Mouse (Mus musculus) spleen, adult 18-20 months (tissue): ENCODE measurements around the gene Snx29.
"Not testable (repeated sequence)": the region's sequence is repeated elsewhere in the genome, so short reads cannot be mapped to it uniquely, and the experiment has no call there.

Experiments
- DNase-seq, 2 experiments: peaks; one replicate each; pipeline ENCODE4 v3.0.0; 2022; ENCODE audit warnings: mixed read lengths in 2 of 2

The Snx29 gene

DNA sequence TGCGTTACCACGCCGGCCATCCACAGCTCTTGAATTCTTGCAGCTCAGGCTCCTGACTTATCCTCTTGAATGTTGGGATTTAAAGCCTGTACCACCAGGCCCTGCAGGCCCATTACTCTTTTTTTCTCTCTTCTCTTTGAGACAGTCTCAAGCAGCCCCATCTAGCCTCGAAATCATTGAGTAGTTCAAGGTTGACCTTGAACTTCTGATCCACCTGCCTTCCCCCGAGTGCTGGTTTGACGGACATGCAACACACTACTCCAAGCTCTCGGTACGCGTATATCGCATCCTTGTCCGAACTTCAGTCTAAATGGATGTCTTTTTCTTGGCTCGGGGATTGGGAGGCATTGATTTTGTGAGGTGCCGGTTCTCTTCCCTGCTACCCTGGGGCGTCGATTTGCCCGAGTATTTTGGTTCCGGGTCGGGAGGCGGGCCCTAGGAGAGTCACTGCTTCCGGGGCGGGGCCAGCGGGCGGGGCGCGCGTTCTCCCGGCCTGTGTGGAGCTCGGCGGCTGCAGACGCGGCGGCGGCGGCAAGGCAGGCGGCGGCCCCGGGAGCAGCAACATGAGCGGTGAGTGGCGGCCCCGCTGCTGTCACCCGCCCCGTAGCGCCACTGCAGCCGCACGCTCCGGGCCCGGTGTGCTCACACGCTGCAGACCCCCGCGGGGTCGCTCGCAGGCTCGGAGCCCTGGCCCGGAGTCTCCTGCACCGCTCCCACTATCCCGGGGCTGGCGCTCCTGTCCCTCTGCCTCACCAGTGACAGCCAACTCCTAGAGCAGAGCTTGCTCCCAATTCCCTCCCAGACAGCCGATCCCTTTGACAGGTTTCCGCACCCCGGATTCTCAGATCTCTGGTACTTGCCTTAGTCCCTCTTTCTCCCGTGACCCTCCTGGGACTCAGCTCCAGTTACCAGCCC lies at the start of gene Snx29:
TSS of gene Snx29 (plus strand) at position 500 of the 915 bp plus-strand sequence.
- peak; percentile 92 to 99 for DNase-seq

DNA sequence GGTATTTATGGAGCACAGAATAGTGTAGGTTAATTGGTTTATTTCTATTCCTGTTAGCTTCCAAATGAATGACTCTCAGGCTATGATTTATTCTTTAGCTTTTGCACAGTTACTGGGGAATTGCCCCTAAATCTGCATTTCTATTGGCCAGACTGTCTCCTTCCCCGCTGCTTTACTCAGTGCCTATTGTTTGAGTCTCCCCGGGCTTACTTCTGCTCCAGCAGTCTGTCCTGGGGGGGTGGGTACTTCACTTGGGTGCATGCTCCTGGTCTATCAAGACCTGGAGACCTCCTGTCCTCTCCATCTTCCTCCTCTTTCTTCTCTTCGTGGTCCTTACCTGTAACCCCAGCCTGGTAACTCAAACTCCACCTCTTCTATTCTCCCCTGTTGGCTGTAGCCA lies 45.8 kb upstream of the Snx29 start:
- DNase-seq, result no peak

DNA sequence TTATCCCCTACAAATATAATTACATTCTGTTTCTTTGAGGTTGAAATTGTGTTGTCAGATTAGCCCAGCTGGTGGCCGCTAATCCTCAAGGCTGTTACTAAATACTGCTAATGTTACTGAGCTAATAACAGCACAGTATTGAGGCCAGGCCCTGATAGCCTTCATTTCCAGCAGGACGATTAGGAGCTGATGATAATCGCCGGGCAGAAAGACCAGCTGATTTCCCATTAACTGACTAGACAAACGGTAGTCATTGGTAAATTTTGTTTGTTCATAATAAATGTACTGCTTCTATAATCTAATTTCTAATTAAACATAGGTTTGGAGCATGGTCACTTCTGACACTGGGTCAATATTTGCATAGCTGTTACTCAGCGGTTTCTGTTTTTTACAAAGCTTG lies 43.9 kb upstream of the Snx29 start:
- no peak for DNase-seq

DNA sequence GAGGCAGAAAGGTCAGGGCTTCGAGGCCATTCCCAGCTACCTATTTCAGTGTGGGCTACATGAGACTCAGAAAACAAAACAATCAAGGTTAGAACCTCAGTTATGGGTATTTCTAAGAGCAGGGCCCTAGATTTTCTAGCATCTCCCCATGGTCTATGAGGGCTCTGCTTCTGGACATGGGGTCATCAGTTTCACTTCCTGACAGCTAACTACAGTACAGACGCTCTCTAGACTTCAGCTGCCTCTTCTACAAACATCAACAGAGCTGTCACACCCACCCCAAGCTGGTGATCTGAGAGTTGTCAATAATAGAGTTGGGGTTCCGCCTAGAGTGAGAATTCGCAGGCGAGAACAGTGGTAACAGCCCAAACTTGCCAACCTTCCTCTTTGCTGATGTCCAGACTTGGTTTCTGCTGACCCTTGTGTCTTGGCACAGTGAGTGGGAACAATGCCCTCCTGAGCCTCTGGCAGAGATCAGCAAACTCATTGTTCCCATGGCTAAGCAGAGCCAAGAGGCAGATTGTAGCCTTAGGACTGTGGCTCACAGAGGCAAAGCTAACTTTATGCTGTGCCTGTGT lies 40.0 kb upstream of the Snx29 start:
- DNase-seq, result peak in 1 of 2 experiments; percentile 6

DNA sequence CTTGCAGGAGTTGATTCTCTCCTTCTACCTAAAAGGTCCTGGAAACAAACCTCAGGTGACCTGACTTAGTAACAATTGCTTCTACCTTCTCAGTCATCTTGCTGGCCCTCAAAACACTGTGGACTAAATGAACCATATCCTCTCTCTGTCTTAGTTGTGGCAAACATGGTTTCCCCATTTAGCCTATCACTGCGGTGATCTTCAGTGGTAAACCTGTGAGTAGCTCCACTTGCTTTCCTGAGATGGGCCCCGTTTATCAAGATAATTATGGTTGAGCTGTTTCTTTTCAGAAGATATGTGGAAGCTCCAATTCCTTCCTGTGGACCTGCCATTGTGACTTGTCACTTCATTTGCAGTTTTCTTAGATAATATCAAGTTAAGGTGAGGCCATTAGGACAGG lies 37.8 kb upstream of the Snx29 start:
- no peak for DNase-seq

DNA sequence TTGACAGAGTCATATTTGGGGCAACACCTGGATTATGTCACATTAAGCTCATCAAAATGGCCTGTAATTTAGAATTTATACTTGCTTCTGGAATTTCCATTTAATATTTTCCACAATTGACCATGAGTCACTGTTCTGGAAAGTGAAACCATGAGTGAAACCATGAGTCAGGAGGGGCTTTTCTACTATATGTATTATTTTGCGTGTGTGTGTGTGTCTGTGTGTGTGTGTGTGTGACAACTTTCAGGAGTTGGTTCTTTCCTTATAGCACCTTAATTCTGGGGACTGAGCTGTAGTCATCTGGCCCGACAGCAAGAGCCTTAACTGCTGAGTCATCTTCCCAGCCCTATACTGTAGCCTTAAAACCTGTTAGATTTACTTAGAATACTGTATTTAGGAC lies 36.8 kb upstream of the Snx29 start:
- no peak for DNase-seq

DNA sequence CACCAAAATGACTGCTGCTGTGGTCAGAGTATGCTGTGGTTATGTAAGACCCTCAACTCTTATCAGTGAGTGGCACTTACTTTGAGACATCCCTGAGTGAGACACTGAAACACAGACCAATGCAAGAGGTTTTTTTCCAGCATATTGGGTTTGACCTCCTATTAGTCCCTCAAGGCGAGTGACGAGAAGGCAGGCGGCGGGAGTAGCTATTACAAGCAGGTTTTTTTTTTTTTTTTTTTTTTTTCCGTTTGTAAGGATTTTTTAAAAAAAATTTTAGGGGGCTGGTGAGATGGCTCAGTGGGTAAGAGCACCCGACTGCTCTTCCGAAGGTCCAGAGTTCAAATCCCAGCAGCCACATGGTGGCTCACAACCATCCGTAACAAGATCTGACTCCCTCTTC lies 33.8 kb upstream of the Snx29 start:
- not testable (repeated sequence) for DNase-seq

DNA sequence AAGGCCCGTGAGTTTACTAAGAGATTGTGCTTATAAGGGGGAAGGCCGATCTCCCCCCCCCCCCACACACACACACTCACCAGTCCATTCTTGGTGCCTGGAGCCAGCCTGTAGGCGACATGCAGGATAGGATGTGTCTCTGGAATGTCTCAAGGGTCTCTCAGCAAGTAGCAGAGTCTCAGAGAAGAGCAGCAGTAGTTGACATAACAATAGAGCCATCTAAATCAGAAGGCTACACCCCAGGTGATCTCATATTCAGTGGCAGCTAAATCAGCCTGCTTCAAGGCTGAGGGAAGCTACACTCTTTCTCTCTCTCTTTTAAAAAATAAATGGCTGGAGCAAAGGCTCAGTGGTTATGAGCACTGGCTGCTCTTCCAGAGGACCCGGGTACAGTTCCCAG lies 27.1 kb upstream of the Snx29 start:
- not testable (repeated sequence) for DNase-seq

DNA sequence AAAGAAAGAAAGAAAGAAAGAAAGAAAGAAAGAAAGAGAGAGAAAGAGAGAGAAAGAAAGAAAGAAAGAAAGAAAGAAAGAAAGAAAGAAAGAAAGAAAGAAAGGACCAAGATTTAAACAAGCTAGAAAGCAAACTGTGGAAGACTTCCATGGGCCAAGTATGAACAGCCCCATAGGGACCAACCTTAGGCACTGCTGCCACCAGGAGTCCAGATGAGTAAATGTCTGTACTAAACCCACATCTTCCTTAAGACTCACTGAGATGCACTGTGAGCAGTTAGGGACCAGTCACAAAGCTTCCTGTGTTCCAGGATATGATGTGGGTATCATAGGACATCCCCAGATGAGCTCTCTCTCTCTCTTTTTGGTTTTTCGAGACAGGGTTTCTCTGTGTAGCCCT lies 25.0 kb upstream of the Snx29 start:
- DNase-seq, result not testable (repeated sequence)

DNA sequence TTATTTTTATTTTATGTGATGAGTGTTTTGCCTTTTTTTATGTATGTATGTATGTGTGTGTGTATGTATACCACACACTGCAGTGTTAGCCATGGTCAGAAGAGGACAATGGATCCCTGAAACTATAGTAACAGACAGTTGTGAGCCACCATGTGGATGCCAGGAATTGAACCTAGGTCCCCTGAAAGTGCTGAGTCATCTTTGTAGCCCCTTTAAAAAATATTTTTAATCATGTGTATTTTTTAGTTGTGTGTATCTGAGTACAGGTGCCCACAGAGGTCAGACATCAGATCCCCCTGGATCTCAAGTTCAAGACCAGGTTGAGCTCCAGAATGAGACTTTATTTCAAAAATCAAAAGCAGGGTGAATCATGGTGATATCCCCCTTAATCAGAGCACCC lies 19.0 kb upstream of the Snx29 start:
- no peak for DNase-seq

DNA sequence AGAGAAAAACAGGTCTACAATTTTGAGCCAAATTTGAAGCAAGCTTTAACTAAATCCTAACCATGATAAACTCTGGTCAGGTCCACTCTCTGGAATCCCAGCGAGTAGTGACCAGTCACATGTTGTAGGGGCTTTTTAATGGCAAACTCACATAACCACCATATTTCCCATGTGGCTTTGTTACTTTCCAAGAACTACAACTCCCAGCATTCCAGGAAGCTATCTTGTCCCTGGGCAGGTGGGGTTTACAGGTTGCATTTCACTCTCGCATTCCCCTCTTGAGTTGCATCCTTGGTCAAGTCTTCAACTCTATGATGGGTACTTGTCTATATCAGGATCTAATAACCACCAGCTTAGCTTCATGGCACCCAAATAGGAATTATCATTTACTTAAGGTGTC lies 17.2 kb upstream of the Snx29 start:
- no peak for DNase-seq

DNA sequence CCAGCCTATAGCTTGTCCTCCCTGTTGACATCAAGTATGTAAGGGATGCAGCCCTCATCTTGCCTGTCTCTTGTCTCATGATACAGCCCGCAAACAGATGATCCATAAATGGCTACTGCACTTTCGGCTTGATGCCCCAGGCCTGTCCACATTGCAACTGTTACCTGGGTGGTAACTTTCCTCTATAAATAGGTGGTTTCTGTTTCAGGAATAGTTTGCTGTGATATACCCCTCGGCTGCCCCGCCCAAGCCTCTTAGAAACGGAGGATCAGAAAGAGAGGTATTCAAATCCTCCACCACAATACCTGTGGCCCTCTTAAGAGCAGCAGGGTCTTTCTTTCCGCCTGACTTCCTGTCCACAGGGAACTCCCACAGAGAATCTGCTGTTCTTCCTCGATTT lies 9.2 kb upstream of the Snx29 start, which contains the start of gene Tnfrsf17:
TSS of gene Tnfrsf17 (plus strand) at position 301 of the 400 bp plus-strand sequence.
- no peak for DNase-seq

DNA sequence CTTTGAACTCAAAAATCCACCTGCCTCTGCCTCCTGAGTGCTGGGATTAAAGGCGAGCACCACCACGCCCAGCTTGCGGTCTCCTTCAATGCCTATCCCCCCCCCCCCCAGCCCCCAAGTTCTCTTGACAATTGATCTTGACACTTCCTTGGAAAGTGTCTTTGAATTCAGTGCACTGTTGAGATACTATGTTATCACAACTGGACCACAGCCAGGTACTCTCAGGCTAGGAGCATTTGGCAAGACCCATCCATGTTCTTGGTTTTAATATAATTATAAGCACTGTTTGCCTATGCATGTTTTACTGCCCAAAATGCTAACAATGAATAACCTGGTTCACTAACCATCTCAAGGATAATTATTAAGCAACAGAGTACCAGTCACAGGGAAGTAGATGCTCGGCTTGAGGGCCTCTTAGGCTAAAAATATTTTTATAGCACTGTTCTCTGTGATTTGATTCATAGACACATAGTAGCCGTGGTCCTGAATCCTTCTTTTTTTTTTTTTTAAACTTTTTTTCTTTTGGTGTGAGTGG lies 6.9 kb upstream of the Snx29 start:
- DNase-seq, result no peak

DNA sequence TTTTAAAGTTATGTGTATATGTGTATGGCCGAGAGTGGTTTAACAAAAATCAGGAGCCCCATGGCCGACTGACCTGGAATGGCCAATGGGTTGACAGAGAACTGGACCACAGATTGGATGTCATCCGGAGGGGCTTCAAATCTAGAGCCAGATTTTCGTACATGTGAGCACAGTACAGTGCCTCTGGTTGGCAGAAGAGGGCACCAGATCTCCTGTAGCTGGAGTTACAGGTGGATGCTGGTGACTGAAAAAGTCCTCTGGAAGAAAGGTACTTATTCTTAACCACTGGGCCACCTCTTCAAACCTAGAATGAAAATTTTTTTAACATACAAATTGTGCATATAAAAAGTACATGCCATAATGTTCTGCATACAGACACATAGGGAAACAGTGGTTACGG lies 6.0 kb upstream of the Snx29 start:
- DNase-seq, result peak in 1 of 2 experiments; percentile 15

DNA sequence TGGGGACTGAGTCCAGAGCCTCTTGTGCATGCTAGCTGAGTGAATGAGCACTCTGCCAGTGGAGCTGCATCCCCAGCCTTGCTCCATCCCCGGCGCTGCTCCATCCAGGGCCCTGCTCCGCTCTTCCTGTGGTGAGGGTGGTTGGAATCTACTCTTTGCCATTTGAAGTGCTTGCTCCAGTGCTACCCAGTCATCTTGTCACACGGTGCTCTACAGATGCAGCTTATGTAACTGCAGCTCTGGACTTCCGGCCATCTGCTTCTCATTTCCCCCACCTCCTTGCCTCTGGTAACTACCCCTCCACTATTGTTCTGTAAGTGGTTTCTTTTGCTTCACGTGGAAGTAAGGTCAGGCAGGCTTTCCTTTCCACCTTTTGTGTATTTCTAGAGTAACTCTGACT lies 5.4 kb upstream of the Snx29 start:
- peak in 1 of 2 experiments; percentile 13 for DNase-seq

DNA sequence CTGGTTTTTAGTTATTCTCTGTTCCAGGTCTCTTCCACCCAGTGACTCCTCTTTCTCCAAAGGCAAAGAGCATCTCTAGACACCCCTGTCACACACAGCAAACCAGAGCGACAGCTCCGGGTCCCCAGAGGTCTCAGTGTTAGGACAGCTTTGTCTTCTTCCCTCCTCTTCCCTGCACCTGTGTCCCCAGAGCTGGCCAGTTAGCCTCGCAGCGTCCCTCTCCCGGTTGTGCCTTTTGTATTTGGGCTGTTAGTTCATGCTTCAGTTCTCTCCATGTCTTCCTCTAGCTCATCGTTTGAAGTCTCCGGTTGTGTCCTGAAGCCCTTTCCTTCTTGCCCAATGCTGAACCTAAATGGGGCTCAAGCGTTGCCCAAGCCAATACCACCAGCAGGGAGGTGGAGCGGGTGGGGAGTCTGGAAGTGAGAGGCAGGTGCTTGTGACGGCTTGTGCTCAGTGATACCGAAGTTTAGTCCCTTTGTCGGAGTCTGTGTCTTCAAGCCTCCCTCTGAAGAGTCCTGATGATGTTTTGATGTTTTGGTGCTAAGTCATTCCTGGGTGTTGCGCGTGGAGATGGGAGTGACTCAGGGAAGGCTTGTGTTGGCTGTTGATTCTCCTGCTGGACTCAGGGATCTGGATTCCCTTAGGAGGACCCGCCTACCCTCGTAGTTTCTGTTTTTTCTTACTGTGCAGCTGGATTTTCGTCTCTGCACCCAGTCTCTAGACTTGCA lies 780 bp downstream of the Snx29 start:
- DNase-seq, result no peak

DNA sequence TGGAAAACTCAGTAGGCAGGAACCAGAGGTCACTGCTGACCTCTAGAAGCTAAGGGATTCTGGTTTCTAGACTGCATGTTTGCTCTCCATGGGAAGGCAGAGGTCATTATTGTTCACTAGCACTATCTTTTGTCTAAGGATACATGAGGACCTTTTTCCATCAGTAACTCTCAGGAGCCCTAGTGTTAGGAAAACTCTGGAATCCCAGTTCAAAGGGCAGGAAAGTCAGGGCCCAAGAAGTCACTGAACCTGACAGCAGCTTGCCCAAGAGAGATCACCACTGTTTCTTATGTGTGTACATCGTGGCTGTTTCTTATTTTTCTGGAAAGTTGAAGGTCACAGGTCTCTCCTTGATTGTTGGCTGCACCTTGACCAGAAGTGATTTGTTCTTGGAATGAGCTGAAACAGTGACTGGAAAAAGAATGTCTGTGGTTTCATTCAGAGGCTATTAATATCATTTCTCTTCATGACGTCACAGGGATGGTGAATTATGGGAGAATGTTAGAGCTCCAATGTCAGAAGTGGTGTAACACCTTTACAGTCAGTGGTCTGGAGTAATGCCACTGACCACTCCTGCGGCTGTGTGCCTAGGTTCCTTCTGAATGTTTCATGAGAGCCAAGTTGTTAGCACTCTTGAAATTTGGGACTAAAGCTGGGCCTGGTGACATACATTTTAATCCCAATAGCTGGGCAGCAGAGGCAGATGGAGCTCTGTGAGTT lies 7.5 kb downstream of the Snx29 start:
- no peak for DNase-seq

DNA sequence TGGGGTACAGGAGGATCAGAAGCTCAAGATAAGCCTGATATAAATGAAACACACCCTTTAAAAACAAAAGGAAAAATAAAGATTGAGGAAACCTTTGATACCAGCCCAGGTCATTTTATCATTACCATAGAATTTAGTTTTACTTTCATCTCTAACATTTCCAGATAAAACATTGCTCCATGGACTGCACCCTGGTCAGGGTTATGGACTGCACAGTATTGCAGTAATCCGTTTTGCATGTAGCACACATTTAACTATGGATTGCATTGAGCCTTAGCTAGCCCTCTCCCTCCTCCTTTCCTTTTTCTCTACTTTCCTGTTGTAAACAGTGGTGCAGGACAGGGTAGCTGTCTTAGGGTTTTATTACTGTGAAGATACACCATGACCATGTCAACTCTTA lies 8.3 kb downstream of the Snx29 start:
- DNase-seq, result no peak

DNA sequence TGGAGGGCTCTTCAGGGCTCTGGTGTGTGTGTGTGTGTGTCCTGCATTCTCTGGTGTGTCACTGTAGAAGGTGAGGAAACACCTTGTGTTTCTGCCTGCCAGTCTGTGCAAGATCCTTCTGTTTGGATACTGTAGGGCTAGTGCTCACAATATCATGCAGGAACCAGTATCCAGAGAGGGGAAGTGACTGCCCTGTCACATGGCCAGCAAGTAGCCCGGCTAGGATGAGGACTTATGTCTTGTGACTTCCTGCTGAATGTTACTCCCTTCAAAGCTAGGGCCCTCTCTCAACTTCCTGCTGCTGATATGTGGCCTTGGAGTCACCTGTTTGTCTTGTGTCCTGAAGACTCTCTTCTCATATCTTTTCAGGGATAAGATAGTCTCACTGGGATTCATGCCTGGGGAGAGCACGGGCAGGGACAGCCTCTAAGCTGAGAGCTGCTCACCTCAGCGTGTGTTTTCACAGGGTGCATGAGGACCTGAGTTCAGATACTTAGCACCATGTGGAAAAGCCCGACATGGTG lies 20.6 kb downstream of the Snx29 start:
- no peak for DNase-seq

DNA sequence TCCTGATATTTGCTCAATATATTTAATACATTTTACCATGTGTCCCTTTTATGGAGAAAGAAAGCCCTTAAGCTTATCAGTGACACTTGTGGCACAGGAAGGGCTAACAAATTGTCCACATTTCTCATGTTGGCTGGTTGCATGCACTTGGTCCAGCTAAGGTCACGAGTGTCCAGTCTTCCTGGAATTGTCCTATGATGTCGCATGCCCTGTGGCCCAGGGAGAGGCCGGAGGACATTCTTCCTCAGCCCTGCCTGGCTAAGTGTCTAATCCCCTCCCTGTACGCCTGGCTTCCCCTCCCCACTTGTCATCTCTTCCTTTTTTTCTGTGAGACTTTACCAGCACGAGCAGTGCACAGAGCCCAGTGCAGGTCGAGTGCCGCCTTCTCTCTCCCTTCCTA lies 29.2 kb downstream of the Snx29 start:
- DNase-seq, result no peak

DNA sequence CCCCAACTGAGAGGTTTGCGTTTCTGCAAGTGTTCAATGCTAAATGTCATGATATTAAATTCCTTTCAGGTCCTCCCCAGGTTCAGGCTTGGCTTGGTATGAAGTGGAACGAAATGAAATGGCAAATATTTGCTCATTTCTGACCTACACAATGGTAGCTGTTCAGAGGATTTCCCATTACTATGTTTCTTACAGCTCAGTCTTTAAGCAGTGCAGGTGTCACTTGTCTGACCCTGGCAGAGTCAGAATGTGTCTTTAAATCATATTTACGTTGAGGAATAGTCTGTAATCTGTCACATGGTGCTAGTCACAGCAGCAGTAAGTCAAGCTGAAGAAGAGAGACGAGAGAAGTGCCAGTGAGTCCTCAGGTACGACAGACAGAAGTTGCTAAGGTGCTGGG lies 36.5 kb downstream of the Snx29 start:
- DNase-seq, result no peak

DNA sequence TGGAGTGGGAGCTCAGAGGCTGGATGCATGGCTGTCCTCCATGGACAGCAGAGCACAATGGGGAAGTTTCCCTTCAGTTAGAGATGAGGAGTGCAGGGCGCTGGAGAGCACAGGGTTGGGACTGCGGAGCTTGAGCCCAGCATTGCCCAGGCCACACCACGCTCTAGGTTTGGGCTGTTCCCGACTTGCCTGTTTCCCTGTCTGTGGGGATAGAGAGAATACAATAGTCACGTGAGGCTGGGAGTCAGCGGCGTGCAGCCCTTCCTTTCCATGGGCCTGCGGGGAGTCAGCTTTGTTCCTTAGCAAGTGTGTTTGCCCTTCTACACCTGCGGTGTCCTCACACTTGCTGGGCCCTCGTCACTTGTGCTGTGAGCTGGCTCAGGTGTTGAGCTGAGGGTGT lies 37.2 kb downstream of the Snx29 start:
- no peak for DNase-seq
